Mouse (Mus musculus): ENCODE measurements at regions not wholly inside any gene's neighbourhood (a gene's known extent, or its start where the extent isn't known, plus 50 kb on each side); places are given as distances from the start of the nearest gene placed in this dataset.
"Not testable (repeated sequence)": the region's sequence is repeated elsewhere in the genome, so short reads cannot be mapped to it uniquely, and the experiment has no call there.

GRCm38 (mm10) chr13:78892252-78892651 lies 692.7 kb upstream of the Nr2f1 start:
- no peaks in the 10 kb centered on the region for H3K79me2 ChIP-seq (replicated peaks; ENCODE audit: control insufficient read depth, insufficient read depth, low read length)
- no peak for DNase-seq
- H3K4me3 ChIP-seq, result no peak overlapping the region
- intact Hi-C loops (cut with DNase I), result no loop called here
- H3K27me3 ChIP-seq (ENCODE audit: control insufficient read depth, insufficient read depth, low read length), result no peaks in the 10 kb centered on the region
- no peak overlapping the region for H3K27ac ChIP-seq
- H3K9ac ChIP-seq (ENCODE audit: low read depth, low read length), result no peak overlapping the region
- H3K4me1 ChIP-seq (ENCODE audit: control insufficient read depth, insufficient read depth, low read length), result no peaks in the 10 kb centered on the region
- no peak for TF ChIP-seq POLR2A (IDR thresholded peaks at IDR 0.05; ENCODE audit: insufficient read depth, low read depth, low read length)
- TF ChIP-seq CTCF (IDR thresholded peaks at IDR 0.05), result no peak
- TF ChIP-seq EP300 (IDR thresholded peaks at IDR 0.05; ENCODE audit: insufficient read depth, low read depth, low read length), result no peak
- H3K36me3 ChIP-seq (ENCODE audit: control insufficient read depth, insufficient read depth, low read length), result no peaks in the 10 kb centered on the region
- WGBS, result 96% methylated on average over 2 of the region's 2 CpGs

DNA sequence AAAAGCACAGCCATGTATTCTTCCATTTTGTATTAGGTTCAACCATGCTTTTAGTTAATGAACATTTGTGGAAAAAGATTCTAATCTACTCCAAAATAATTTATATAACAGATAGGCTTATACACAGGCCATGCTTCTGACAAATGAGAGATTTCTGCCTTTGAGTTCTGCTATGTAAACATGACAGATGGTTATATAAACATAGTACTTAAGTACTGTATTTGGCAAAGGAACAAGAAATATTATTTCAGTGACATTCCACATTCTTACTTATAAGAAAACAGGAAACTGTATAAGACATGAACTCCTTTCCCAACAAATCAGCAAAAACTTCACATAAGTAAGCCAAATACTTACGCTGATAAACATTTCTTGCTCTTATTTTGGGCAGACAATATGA lies 683.5 kb upstream of the Nr2f1 start:
- WGBS, result 68% methylated on average over 1 of the region's 1 CpGs
- Histone ChIP-seq H3K4me1 (ENCODE audit: control insufficient read depth, insufficient read depth, low read length) (no peaks in the 10 kb centered on the region), H3K27ac (no peak overlapping the region), H3K36me3 (ENCODE audit: control insufficient read depth, insufficient read depth, low read length) (no peaks in the 10 kb centered on the region), H3K79me2 (replicated peaks; ENCODE audit: control insufficient read depth, insufficient read depth, low read length) (no peaks in the 10 kb centered on the region), H3K27me3 (ENCODE audit: control insufficient read depth, insufficient read depth, low read length) (no peaks in the 10 kb centered on the region), H3K4me3 (no peak overlapping the region), H3K9ac (ENCODE audit: low read depth, low read length) (no peak overlapping the region)
- intact Hi-C loops (cut with DNase I), result no loop called here
- TF ChIP-seq POLR2A (IDR thresholded peaks at IDR 0.05; ENCODE audit: insufficient read depth, low read depth, low read length) (no peak), CTCF (IDR thresholded peaks at IDR 0.05) (no peak), EP300 (IDR thresholded peaks at IDR 0.05; ENCODE audit: insufficient read depth, low read depth, low read length) (no peak)
- DNase-seq, result no peak

GRCm38 (mm10) chr13:78872582-78872981 lies 673.0 kb upstream of the Nr2f1 start:
- H3K27me3 ChIP-seq (ENCODE audit: control insufficient read depth, insufficient read depth, low read length), result no peaks in the 10 kb centered on the region
- 76% methylated on average over 5 of the region's 5 CpGs for WGBS
- H3K4me1 ChIP-seq (ENCODE audit: control insufficient read depth, insufficient read depth, low read length), result no peaks in the 10 kb centered on the region
- no peak overlapping the region for H3K9ac ChIP-seq (ENCODE audit: low read depth, low read length)
- H3K4me3 ChIP-seq, result no peak overlapping the region
- no peaks in the 10 kb centered on the region for H3K79me2 ChIP-seq (replicated peaks; ENCODE audit: control insufficient read depth, insufficient read depth, low read length)
- no peak for DNase-seq
- intact Hi-C loops (cut with DNase I), result no loop called here
- TF ChIP-seq CTCF (IDR thresholded peaks at IDR 0.05) (no peak), POLR2A (IDR thresholded peaks at IDR 0.05; ENCODE audit: insufficient read depth, low read depth, low read length) (no peak), EP300 (IDR thresholded peaks at IDR 0.05; ENCODE audit: insufficient read depth, low read depth, low read length) (no peak)
- no peaks in the 10 kb centered on the region for H3K36me3 ChIP-seq (ENCODE audit: control insufficient read depth, insufficient read depth, low read length)
- no peak overlapping the region for H3K27ac ChIP-seq

GRCm38 (mm10) chr13:78871976-78872375 lies 672.4 kb upstream of the Nr2f1 start:
- no peaks in the 10 kb centered on the region for H3K4me1 ChIP-seq (ENCODE audit: control insufficient read depth, insufficient read depth, low read length)
- intact Hi-C loops (cut with DNase I), result no loop called here
- H3K79me2 ChIP-seq (replicated peaks; ENCODE audit: control insufficient read depth, insufficient read depth, low read length), result no peaks in the 10 kb centered on the region
- TF ChIP-seq POLR2A (IDR thresholded peaks at IDR 0.05; ENCODE audit: insufficient read depth, low read depth, low read length) (no peak), EP300 (IDR thresholded peaks at IDR 0.05; ENCODE audit: insufficient read depth, low read depth, low read length) (no peak), CTCF (IDR thresholded peaks at IDR 0.05) (no peak)
- no peak overlapping the region for H3K27ac ChIP-seq
- no peaks in the 10 kb centered on the region for H3K27me3 ChIP-seq (ENCODE audit: control insufficient read depth, insufficient read depth, low read length)
- no peaks in the 10 kb centered on the region for H3K36me3 ChIP-seq (ENCODE audit: control insufficient read depth, insufficient read depth, low read length)
- DNase-seq, result no peak
- H3K4me3 ChIP-seq, result no peak overlapping the region
- WGBS, result 59% methylated on average over 6 of the region's 6 CpGs
- H3K9ac ChIP-seq (ENCODE audit: low read depth, low read length), result no peak overlapping the region

DNA sequence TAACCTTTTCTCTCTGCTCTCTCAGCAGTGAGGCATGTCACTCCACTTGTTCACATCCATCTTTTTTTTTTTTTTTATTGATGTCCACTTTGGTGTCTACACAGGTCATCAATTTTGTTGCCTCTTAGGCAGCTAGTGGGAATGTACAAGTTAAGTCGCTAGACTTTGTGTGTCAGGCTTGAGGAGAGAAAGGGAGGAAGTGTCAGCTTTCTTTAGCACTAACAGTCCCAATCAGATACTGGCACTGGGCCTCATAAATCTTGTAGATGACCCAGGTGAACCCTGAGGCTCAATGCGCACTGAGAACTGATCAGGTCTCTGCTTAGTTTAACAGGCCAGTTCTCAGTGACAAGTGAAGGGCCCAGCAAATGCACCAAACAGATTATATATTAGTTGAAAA lies 671.7 kb upstream of the Nr2f1 start:
- WGBS, result 67% methylated on average over 2 of the region's 2 CpGs
- no peak for TF ChIP-seq POLR2A (IDR thresholded peaks at IDR 0.05; ENCODE audit: insufficient read depth, low read depth, low read length)
- TF ChIP-seq EP300 (IDR thresholded peaks at IDR 0.05; ENCODE audit: insufficient read depth, low read depth, low read length), result no peak
- no peak for TF ChIP-seq CTCF (IDR thresholded peaks at IDR 0.05)

DNA sequence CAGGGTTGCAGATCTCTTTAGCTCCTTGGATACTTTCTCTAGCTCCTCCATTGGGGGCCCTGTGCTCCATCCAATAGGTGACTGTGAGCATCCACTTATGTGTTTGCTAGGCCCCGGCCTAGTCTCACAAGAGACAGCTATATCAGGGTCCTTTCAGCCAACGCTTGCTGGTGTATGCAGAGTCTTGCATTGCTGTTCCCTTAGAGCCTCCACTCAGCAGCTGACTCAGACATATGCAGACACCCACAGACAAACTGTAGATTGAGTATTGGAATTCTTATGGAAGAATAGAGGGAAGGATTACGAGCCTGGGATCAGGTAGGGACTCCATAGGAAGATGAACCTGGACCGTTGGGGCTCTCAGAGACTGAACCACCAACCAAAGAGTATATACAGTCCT lies 624.8 kb upstream of the Nr2f1 start:
- H3K79me2 ChIP-seq (replicated peaks; ENCODE audit: control insufficient read depth, insufficient read depth, low read length); H3K27me3 ChIP-seq (ENCODE audit: control insufficient read depth, insufficient read depth, low read length); intact Hi-C loops (cut with DNase I); H3K36me3 ChIP-seq (ENCODE audit: control insufficient read depth, insufficient read depth, low read length); H3K27ac ChIP-seq; H3K9ac ChIP-seq (ENCODE audit: low read depth, low read length); H3K4me3 ChIP-seq; H3K4me1 ChIP-seq (ENCODE audit: control insufficient read depth, insufficient read depth, low read length); DNase-seq: not testable (repeated sequence)
- WGBS, result 86% methylated on average over 4 of the region's 4 CpGs

More for the DNA sequence above, 671.7 kb upstream of the Nr2f1 start:
- intact Hi-C loops (cut with DNase I), result no loop called here
- DNase-seq, result no peak
- Histone ChIP-seq H3K4me3 (no peak overlapping the region), H3K4me1 (ENCODE audit: control insufficient read depth, insufficient read depth, low read length) (no peaks in the 10 kb centered on the region), H3K36me3 (ENCODE audit: control insufficient read depth, insufficient read depth, low read length) (no peaks in the 10 kb centered on the region), H3K27ac (no peak overlapping the region), H3K79me2 (replicated peaks; ENCODE audit: control insufficient read depth, insufficient read depth, low read length) (no peaks in the 10 kb centered on the region), H3K9ac (ENCODE audit: low read depth, low read length) (no peak overlapping the region), H3K27me3 (ENCODE audit: control insufficient read depth, insufficient read depth, low read length) (no peaks in the 10 kb centered on the region)

Measured in heart, adult 2 months (tissue).